Mouse (Mus musculus): ENCODE results near the gene Chit1.

Chit1 gene

DNA sequence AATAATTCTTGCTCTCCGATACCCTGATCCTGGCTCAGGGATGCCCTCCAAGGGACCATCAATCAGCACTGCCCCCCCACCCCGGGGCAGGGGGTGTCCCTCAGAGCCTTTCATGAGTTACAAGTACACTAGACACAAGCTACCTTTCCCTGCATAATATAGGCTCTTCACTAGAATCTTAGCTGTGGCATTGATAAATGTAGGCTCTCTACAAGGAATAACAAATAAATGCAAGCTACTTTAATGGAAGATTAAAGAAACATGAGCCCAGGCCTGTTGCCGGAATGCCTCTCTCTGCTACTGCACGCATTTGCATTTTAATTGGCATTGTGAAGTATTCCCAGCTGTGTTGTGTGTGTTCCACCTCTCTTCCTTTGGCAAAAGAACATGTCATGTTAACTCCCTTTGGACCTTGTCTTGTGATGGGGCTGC, 31.3 kb downstream of the Chit1 start:
- no peak for DNase-seq (ENCODE audit: low read depth, low spot score)

DNA sequence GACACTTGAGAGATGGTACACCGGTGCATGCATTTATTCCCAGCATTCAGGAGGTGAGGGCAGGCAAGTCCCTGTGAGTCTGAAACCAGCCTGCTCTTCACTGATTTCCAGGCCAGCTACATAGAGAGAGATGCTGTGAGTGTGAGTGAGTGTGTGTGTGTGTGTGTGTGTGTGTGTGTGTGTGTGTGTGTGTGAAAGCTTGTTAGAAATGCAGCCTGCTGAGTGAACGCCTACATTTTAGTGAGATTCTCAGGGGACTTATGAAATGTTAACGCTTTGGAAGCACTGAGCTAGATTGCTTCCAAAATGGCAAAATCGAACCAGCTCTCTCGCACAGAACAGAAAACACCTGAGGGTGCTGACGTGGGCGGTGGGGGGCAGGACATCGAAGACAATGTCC, 35.0 kb downstream of the Chit1 start:
- no peak for DNase-seq (ENCODE audit: low read depth, low spot score)

DNA sequence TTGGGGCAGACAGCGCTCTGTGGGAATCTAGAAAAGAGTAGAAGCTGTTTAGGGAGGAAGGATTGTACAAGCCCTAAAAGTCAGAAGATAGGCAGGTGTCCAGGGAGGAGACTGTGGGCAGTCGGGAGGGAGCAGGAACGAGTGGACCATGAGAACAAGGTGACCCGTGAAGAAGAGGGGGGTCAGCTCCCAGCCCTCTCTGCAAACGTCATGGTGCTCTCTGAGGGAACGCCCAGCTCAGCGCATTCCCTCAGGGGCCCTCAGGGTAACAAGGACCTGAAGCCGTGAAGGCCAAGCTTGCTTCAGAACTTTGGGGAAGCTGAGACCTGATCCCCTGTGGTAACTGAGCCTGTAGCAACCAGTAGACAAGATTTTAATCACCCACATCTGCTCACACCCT, 39.0 kb downstream of the Chit1 start:
- DNase-seq (ENCODE audit: low read depth, low spot score) = no peak

DNA sequence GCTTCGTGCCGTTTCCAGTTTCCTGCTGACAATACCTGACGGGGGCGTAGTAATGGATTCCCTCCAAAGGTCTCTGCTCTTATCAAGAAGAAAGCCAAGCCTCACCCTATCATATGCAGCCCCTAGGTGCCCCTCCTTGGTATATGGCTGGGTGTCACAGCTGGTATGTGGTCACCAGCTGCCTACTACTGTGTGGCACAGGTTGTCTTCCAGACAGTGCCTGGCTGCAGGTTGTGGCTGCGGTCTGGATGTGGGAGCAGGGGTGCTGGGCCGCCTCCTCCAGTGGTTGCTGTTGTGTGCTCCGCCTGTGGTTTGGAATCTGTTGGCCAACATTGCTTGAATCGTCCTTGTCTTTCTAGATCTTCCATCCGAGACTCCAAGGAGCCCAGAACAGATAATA, 39.7 kb downstream of the Chit1 start:
- no peak for DNase-seq (ENCODE audit: low read depth, low spot score)

DNA sequence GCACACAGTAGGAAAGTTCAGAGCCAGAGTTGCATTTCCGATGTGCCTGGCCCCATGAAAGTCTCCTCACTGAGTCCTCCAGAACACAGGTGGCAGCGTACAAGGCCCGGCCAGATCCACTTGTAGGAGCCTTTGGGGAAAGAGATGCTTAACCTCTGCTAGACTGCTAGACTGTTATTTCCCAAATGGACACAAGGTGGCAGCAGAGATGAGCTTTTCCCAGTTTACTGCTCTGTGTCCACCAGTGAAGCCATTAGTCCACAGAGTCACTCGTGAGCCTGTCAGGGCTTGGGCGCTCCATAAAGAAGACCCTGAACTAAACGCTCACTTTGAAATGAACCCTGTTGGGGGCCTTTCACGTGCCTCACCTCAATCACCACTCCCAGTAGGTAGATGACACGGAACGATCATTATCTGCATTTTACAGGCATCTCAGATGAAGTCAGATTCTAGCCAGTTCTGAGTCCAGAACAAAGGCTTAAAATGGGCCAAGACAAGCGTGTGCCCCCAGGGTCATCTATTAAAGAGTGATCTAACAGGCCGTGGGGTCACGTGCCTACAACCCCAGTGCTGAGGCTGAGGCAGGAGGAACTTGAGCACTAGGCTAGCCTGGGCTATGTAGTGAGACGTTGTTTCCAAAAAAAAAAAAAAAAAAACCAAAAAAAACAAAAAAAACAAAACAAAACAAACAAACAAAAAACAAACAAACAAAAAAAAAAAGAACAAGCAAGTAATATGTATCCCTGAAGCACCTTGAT, 40.8 kb downstream of the Chit1 start:
- DNase-seq (ENCODE audit: low read depth, low spot score) = peak; percentile 82

DNA sequence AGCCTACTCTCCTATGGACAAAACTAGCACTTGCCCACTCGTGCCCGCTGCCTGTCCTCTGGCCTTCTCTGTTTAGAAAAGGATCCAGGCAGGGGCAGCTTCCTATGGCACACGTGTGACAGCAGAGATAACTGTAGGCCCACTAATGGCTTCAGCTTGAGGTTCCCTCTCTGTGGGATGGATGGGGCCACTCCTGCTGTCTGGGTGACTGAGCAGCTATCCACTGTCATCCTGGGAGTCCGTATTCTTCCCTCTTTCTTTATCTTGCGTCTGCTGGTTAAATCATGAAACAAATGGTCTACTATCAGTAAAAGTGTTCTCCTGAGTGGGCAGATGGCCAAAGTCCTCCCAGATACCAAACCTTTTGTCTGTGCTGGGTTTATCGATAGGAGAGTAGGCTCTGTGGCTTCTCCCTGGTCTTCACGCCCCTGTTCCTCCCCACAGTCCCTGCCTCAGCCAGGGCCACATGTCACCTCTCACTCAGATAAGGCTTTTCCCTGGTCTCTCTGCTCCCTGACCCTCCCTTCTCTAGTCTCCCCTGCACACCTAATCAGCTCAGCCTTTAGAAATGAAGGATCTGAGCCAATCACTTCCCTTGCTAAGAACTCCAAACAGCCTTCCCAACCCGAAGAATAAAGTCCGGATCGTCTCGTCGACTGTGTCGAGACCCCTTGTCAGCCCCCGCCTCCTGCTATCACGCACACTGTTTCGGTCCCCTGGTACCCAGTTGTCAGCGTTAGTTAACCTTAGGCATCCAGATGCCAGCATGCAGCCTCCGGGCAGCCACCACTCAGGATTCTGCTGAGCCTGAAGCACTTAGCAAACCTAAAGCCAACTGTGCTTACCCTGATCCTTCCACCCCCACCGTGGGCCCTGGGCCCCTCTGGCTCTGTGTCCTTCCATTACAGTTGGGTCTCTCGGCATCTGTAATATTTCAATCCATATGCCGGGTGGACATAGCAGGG, 41.9 kb downstream of the Chit1 start:
- no peak for DNase-seq (ENCODE audit: low read depth, low spot score)

DNA sequence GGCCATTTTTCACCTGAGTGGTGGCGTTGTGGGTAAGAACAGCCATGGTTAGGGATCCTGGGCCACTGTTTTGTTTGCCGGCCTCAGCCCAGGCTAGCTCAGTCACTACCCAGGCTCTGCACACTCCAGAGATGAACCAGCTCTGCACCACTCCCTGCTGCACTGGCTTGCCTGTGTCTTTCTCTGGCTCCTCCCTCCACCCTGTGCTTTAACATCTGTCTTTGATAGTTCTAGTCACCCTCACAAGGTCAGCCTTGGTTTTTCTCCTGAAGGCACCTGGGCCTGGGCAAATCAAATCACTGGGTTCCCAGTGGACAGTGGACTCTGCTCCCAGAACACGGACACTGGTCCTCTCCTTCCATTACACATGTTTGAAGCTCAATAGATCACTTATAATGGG, 43.1 kb downstream of the Chit1 start:
- DNase-seq (ENCODE audit: low read depth, low spot score) = no peak

DNA sequence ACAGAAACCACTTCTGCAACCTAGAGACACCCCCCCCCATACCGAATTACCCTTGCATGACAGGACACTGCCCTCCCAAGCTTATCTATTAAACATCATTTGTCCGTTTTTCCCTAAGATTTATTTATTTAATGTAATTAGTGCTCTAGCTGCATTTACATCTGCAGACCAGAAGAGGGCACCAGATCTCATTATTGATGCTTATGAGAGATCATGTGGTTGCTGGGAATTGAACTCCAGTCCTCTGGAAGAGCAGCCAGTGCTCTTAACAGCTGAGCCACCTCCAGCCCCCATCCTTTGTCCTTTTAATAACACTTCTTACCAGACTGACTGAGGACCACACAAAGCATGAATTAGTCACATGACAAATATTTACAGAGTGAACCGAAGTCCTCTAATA, 43.6 kb downstream of the Chit1 start:
- no peak for DNase-seq (ENCODE audit: low read depth, low spot score)

DNA sequence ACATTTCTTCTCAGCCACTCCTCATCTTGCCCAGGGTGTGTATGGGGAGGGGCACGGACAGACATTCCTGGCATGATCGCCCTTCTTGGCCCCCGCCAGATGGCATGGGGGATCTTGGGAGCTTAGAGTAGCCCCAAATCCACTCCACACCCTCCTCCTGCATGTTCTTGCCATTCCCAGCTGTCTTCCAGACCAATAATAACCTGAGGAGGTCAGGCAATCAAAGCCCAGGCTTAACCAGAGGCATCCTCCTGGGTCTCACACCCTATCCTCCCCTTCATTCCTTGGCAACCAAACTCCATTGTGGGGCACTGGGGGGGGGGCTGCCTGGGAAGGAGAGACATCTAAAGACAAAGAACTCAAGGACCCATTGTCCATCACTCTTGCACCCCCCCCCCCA, 49.4 kb downstream of the Chit1 start:
- no peak for DNase-seq (ENCODE audit: low read depth, low spot score)

DNA sequence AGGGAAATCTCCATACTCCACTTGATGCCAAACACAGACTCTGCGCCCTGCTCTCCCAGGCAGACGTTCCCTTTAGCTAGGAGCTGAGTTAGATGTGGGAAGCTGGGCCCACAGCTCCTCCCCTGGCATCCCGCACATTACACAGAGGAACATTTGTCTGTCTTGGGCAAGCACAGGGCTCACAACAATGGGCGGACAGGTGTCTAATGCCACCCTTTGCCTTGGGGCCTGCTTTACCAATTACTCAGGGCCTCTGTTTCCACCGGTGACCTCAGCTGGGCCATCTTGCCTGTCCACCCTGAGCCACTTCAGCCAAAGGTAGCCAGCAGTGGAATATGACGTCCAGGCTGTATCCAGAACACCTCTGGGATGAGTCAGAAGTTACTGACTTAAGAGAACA, 50.4 kb downstream of the Chit1 start:
- no peak for DNase-seq (ENCODE audit: low read depth, low spot score)

DNA sequence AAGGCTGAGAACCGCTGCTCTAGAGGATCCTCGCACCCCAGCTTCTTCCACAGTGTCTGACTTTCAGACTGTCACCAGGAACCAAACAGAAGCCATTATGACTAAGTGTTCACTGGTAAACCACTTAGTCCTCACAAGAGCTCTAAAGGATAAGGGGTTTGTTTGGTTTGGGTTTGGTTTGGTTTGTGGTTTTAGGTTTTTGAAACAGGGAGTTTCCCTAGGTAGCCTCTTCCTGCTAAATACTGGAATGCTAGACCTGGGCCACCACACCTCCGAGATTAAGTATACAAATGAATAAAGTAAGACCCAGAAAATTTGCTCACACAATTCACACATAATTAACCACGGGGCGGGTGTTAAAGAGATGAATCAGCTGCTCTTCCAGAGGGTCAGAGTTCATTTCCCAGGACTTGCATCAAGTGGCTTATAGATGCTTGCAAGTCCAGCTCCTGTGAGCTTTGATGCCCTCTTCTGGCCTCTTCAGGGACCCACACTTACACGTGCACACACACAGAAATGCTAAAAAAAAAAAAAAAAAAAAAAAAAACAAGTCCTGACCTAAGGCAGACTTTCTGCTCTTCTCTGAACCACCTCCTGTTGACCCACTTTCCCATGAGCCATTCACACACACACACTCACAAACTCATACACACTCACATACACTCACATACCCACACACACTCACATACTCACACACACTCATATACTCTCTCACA, 51.6 kb downstream of the Chit1 start:
- no peak for DNase-seq (ENCODE audit: low read depth, low spot score)

DNA sequence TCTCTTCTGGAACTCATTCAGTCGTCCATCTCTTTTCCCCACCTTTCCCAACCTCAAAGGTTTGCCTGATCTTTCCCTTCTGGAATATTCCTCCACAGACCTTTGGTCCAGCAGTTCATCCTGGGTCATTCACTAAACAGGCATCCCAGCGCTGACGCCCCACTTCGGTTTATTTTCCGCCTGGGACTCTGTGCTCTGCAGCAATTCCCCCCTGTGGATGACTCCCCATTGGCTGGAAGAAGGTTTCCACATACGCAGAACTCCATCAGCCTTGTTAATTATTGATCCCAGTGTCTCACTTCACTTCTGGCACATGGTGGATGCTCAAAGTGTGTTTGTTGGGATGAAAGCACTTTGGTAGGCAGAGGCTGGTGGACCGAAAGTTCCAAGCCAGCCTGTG, 52.4 kb downstream of the Chit1 start:
- DNase-seq (ENCODE audit: low read depth, low spot score) = no peak

DNA sequence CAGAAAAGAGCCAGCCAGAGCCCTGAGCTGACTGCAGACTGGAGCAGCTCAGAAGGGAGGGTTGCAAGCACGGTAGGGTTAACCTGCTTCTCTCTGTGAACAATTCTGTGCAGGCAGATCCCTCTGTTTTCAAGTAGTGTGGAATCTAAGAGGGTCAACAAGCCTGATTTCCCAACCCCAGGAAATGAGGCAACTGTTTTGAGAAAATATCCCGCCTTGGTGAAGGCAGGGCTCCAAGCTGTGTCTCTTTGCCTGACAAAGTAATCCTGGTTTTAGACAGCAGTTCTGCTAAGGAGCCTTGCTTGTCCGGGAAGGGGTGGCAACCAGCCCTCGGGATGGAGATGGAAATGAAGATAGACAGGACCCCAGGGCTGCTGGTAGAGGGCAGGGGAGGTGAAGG, 53.4 kb downstream of the Chit1 start:
- DNase-seq (ENCODE audit: low read depth, low spot score) = no peak

DNA sequence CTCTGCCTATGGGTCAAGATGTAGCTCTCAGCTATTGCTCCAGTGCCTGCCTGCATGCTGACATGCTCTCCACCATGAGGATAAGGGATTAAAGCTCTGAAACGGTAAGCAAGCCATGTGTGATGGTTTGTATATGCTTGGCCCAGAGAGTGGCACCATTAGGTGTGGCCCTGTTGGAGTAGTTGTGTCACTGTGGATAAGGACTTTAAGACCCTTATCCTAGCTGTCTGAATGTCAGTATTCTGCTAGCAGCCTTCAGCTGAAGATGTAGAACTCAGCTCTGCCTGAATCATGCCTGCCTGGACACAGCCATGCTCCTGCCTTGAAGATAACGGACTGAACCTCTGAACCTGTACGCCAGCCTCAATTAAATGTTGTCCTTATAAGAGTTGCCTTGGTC, 55.5 kb downstream of the Chit1 start:
- no peak for DNase-seq (ENCODE audit: low read depth, low spot score)

DNA sequence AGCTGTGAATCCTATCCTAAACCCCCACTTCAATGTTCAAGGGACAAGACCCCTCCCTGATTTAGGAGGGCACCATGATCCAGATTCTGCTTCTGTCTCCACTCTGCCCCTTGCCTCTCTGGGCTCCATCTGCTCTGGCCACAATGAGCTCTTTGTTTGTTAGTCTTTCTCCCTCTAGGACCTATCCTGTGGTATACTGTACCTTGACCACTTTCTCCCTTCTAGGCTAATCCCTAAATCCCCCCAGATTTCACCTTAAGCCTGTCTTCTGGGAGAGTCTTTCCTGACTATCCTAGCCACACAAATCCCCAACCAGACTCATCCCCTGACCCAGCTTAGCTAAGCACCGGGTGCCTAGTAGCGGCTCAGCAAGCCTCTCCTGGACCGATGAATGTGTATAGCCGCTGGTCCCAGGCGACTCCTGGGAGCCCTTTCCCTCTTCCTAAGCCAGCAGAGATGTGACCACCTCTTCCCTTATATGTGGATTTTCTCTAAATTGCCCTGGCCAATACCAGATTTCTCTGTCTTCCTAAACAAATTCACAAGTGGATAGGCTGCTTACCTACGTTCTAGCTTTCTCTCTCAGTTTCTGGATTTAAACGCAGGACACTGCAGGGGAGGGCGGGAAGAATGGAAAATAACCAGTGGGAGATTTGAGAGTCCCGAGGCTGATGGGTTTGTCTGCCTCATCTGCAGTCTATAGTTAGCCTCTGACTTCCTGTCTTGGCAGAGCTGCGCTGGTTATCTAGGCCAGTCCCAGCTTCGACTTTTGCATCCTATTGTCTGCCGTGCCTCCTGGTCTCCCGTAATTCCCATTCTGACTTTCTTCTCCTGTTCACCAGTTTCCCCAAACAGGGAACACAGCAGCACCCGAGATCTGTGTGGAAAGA, 56.6 kb downstream of the Chit1 start:
- DNase-seq (ENCODE audit: low read depth, low spot score) = no peak

DNA sequence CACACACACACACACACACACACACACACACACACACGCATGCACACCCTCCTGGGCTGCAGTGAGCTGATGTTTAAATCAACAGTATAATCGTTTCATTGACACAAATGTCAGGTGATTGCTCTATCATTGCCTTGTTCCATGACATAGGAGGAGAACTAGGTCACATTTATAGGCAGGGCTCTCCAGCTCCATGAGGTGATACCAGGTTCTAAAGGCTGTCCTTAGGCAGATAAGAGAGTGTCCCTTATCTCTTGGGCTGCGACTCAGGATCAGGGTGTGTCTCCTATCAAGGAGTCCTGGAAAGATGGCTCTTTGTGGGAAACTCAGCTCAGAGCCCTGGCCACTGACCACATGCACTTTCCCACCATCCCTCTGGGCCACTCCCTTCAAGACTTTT, 57.5 kb downstream of the Chit1 start:
- DNase-seq (ENCODE audit: low read depth, low spot score) = no peak

DNA sequence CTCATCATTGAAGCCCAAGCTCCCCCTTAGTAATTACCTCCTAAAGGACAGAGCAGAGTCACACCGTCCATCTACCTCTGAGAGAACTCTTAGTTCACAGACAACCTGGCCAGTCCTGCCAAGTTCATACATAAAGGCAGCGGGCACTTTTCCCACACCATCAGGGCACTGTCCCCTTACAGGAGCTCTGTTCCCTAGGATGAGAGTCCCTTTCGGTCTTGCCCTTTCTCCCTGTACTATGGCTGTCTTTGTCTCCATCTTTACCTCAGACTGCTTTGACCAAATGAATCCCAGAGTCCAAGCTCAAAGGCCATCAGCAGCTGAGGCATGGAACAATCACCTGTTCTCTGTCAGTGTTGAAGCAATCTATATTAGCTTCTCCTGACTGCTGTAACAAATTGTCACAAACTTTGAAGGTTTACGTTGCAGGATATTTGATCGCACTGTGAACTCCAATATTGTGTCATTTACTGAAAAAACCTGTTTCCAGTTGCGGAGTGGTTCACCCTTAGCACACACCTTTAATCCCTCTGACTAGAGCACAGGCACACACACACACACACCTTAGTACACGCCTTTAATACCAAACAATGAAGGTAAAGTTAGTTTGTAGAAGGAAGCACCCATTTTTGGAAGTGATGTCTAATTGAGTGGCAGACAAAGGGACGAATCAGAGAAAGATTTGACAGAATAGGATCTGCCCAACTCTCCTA, 58.1 kb downstream of the Chit1 start:
- no peak for DNase-seq (ENCODE audit: low read depth, low spot score)

DNA sequence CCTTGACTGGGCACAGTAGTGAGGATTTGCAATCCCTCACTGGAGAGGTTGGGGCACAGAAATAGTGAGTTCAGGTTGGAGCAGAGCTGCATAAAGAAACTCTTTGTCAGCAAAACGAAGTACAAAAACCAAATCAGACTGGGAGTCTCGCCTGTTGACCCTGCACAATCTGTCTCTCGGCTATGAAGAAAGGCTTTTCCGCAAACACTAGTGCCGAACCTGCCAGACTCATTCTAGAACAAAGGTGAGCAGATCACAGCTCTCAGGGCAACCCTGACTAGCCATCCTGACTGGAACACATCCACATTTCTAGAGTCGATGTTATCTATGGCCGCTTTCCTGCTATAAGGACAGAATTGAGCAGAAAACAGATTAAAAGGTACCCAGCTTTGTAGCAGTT, 62.0 kb downstream of the Chit1 start:
- no peak for DNase-seq (ENCODE audit: low read depth, low spot score)

DNA sequence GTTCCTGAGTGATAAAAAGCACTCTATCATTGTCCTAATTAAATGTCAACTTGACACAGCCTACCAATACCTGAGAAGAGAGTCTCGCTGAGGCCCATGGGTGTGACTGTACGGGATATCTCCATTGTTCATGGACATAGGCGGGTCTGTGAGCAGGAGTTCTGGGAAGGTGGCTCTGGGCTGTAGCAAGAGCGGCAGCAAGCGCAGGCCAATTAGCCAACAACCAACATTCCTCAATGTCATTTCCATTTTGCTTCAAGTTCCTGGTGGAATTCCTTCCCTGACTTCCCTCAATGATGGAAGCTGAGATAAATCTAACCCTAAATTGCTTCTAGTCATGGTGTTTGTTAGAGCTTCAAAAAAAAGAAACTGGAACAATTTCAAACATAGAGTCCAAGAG, 66.9 kb downstream of the Chit1 start:
- no peak for DNase-seq (ENCODE audit: low read depth, low spot score)

DNA sequence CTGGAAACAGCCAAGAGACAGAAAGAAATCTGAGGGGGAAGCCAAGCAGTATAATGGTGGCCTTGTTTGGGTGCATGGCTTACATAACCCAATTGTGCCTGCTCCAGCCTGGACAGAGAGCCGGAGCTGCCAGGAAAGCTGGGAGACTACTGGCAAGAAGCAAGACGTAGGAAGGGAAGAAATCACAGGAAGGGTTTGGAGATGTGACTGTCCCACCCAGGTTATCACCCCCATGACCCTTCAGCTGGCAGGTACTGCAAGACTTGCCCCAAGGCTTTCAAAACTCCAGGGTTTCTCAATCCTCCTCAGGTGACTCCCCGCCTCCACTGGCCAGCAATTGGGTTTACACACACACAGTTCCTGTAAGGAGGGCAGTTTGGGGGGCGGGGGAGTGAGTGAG, 71.0 kb downstream of the Chit1 start, which contains the start of gene Chil1:
Gene Chil1, plus strand, starts transcription at position 152 of the 400 bp plus-strand sequence.
- no peak for DNase-seq (ENCODE audit: low read depth, low spot score)

DNA sequence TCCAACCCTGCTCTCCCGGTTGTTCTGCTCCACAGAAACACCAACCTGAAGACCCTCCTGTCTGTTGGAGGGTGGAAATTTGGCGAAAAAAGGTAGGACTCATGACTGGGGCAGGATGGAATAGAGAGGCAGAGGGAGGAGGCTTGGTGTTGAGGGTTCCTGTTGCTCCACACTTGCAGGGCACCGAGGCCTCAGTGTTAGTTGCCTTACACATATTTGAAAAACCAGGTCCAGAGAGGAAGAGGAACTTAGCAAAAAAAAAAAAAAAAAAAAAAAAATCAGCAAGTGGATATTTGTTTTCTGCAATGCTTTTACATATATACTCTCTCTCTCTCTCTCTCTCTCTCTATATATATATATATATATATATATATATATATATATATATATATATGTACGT, 73.0 kb downstream of the Chit1 start:
- no peak for DNase-seq (ENCODE audit: low read depth, low spot score)

All from skeletal muscle tissue, adult 2 months (tissue).